22 mouse cellular contexts compared by ENCODE assay signal in genomic region chr15:61244511-61244910, GRCm38 (mm10).
A peak's percentile ranks its signal among the peaks of the same experiment; 100 is the strongest.
DNase-seq lines count a peak whose midpoint lies in the region; ATAC-seq lines count a peak whose summit lies in the region.
"Had no signal": no experiment of that assay in that cellular context is flagged by ENCODE, and none has a peak within 500 bp of the region (broad histone marks: within the 10 kb centered on the region; RNA-seq: fewer than 3 reads in every experiment).

No protein-coding gene starts in this region.

- 0 out of 2 replicates have a peak overlapping the region, but pooled peaks have one; percentile 42 for H3K27ac ChIP-seq in heart, embryonic 15.5 days
- H3K27ac ChIP-seq in forebrain, embryonic 13.5 days = no peak overlapping the region
- H3K27ac ChIP-seq: embryonic facial prominence, embryonic 13.5 days; embryonic facial prominence, embryonic 15.5 days had no signal

- intact Hi-C loops in gastrocnemius, postnatal 36 days (cut with DNase I) = no loop called here

- no peak overlapping the region for H3K9ac ChIP-seq in heart, embryonic 15.5 days
- no peak overlapping the region for H3K9ac ChIP-seq in forebrain, embryonic 13.5 days
- H3K9ac ChIP-seq: embryonic facial prominence, embryonic 13.5 days; embryonic facial prominence, embryonic 15.5 days had no signal

- DNase-seq in heart, adult 8-10 months (ENCODE audit: low spot score) = no peak
- DNase-seq in 3T3-L1 (ENCODE audit: low read depth, low spot score) (peak; percentile 77), 416B (ENCODE audit: low read depth) (peak; percentile 12)
- DNase-seq in fibroblast of lung, adult 2 months (ENCODE audit: low read depth) = peak; percentile 40
- no peak for DNase-seq in gastrocnemius, postnatal 36 days
- DNase-seq: adrenal gland, adult 8-10 months; adrenal gland, postnatal 14 days; adrenal gland, postnatal 36 days; cerebellum, adult 11-12 months; cerebellum, adult 2 months; cerebellum, adult 9-10 months; cerebellum, postnatal 10 days; cerebellum, postnatal 25 days had no signal

- no peaks in the 10 kb centered on the region for H3K9me3 ChIP-seq in heart, embryonic 15.5 days (replicated peaks)
- no peaks in the 10 kb centered on the region for H3K9me3 ChIP-seq in forebrain, embryonic 13.5 days (replicated peaks)
- H3K9me3 ChIP-seq: embryonic facial prominence, embryonic 13.5 days; embryonic facial prominence, embryonic 15.5 days had no signal

- no peak for ATAC-seq in heart, embryonic 15.5 days (replicated peaks; ENCODE audit: insufficient number of reproducible peaks, insufficient read depth, low FRiP score, low read depth)
- no peak for ATAC-seq in forebrain, embryonic 13.5 days
- ATAC-seq: activated CD4-positive, CD25-positive, alpha-beta regulatory T cell, adult 4 months; forebrain, embryonic 14.5 days; forebrain, embryonic 16.5 days; Patski had no signal

- no peaks in the 10 kb centered on the region for H3K27me3 ChIP-seq in heart, embryonic 15.5 days
- no peaks in the 10 kb centered on the region for H3K27me3 ChIP-seq in forebrain, embryonic 13.5 days
- H3K27me3 ChIP-seq: embryonic facial prominence, embryonic 13.5 days; embryonic facial prominence, embryonic 15.5 days; Patski had no signal

- H3K36me3 ChIP-seq in heart, embryonic 15.5 days = no peaks in the 10 kb centered on the region
- no peaks in the 10 kb centered on the region for H3K36me3 ChIP-seq in forebrain, embryonic 13.5 days (ENCODE audit: poor library complexity, severe bottlenecking)
- H3K36me3 ChIP-seq: embryonic facial prominence, embryonic 13.5 days; embryonic facial prominence, embryonic 15.5 days had no signal

- H3K4me3 ChIP-seq in heart, embryonic 15.5 days = no peak overlapping the region
- no peak overlapping the region for H3K4me3 ChIP-seq in forebrain, embryonic 13.5 days
- H3K4me3 ChIP-seq: embryonic facial prominence, embryonic 13.5 days; embryonic facial prominence, embryonic 15.5 days; erythroblast, embryonic 14.5 days had no signal

- no peak overlapping the region for H3K4me2 ChIP-seq in heart, embryonic 15.5 days
- no peak overlapping the region for H3K4me2 ChIP-seq in forebrain, embryonic 13.5 days
- H3K4me2 ChIP-seq: embryonic facial prominence, embryonic 13.5 days; embryonic facial prominence, embryonic 15.5 days had no signal

- no peaks in the 10 kb centered on the region for H3K4me1 ChIP-seq in heart, embryonic 15.5 days (replicated peaks)
- peaks cover 12% of the 10 kb centered on the region for H3K4me1 ChIP-seq in forebrain, embryonic 13.5 days

- WGBS in heart, embryonic 15.5 days = 64% methylated on average over 2 of the region's 2 CpGs
- 91% methylated on average over 2 of the region's 2 CpGs for WGBS in forebrain, embryonic 13.5 days

Comparison
In these comparisons a context has a peak if more than half of its experiments do, and no peak if none do; other contexts are left out.
1. DNase-seq: peak in 3T3-L1 (single experiment), 416B (single experiment) and fibroblast of lung, adult 2 months (single experiment); none in heart, adult 8-10 months (single experiment) and gastrocnemius, postnatal 36 days (0 of 2).